Mouse (Mus musculus): ENCODE data around the gene Sptan1.

DNA sequence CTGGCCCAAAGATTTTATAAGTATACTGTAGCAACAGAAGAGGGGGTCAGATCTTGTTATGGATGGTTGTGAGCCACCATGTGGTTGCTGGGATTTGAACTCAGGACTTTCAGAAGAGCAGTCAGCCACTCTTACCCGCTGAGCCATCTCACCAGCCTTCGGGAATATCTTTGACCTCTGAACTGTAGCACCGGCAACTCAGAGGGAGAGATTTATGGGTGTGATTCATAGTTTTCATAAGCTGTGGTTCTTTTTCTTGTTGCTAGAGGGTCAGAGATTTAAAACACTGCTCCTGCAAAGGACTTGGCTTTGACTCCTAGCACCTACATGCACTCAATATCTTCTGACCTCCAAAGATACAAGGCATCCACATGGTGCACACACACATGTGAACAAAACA is 110.3 kb downstream of the Sptan1 start:
- TF ChIP-seq MAFK (IDR thresholded peaks at IDR 0.05; ENCODE audit: insufficient read depth, low read depth, low read length), result no peak
- no peak for TF ChIP-seq CHD2 (IDR thresholded peaks at IDR 0.05; ENCODE audit: low read depth, low read length)
- TF ChIP-seq HCFC1 (IDR thresholded peaks at IDR 0.05; ENCODE audit: borderline replicate concordance, insufficient read depth, low read length), result no peak
